In the genomic region with DNA sequence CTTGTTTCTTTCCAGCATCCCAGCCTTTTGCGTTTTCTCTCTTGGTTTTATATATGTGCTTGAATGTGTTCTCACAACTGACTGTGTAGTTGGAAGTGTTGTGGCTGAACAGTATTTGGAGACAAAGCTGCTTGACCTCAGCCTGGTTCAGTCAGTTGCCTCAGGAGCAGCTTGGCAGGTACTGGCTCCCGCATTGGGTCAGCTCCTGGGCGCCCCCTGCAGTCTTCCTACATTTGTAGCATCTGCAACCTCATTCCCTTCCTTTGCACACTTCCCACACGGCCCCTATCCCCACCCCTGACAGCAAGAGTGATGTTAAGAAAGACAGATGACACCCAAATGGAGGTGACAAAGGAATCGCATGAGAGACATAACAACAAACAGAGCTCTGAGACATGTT, we compare ENCODE assay signal across 9 mouse cellular contexts. TPM values are rescaled to one million over a fixed set of nuclear protein-coding genes. Genes with fewer than 3 reads are reported as not detected.
DNase-seq lines count a peak whose midpoint lies in the region; ATAC-seq and TF ChIP-seq lines count a peak whose summit lies in the region.
"Had no signal": no experiment of that assay in that cellular context is flagged by ENCODE, and none has a peak within 500 bp of the region (broad histone marks: within the 10 kb centered on the region; RNA-seq: fewer than 3 reads in every experiment).

No protein-coding gene starts in this region.

- WGBS in midbrain, embryonic 10.5 days, result 8% methylated on average over 5 of the region's 5 CpGs
- WGBS in midbrain, embryonic 16.5 days, result 12% methylated on average over 5 of the region's 5 CpGs
- WGBS in liver, embryonic 14.5 days (ENCODE audit: insufficient replicate concordance), result 4% methylated on average over 5 of the region's 5 CpGs

- no peaks in the 10 kb centered on the region for H3K36me3 ChIP-seq in midbrain, embryonic 10.5 days
- H3K36me3 ChIP-seq in midbrain, embryonic 16.5 days (ENCODE audit: control insufficient read depth, insufficient read depth, low read length), result no peaks in the 10 kb centered on the region
- no peaks in the 10 kb centered on the region for H3K36me3 ChIP-seq in liver, embryonic 14.5 days (replicated peaks; ENCODE audit: control insufficient read depth, insufficient read depth, low read depth)

- no peak overlapping the region for H3K4me2 ChIP-seq in midbrain, embryonic 16.5 days (ENCODE audit: low read length)
- H3K4me2 ChIP-seq in liver, embryonic 14.5 days (ENCODE audit: low read depth), result no peak overlapping the region

- H3K27me3 ChIP-seq in midbrain, embryonic 10.5 days (ENCODE audit: low read depth, poor library complexity, severe bottlenecking), result no peaks in the 10 kb centered on the region
- no peaks in the 10 kb centered on the region for H3K27me3 ChIP-seq in midbrain, embryonic 16.5 days (ENCODE audit: control insufficient read depth, insufficient read depth, low read depth, low read length)
- no peaks in the 10 kb centered on the region for H3K27me3 ChIP-seq in liver, embryonic 14.5 days (ENCODE audit: control insufficient read depth, insufficient read depth, low read length)

- intact Hi-C loops in gastrocnemius, adult 2 months (cut with DNase I), result loop anchor here (5.0 to 10.0 kb wide), 2 partner anchors 38 to 126 kb away; a partner anchor contains a TSS

- no peaks in the 10 kb centered on the region for H3K4me1 ChIP-seq in midbrain, embryonic 10.5 days
- no peaks in the 10 kb centered on the region for H3K4me1 ChIP-seq in midbrain, embryonic 16.5 days (ENCODE audit: control insufficient read depth, insufficient read depth, low read length)
- H3K4me1 ChIP-seq in liver, embryonic 14.5 days (replicated peaks; ENCODE audit: control insufficient read depth in 2 of 2, insufficient read depth in 2 of 2, low read length in 1 of 2), result peaks cover 0 to 5% of the 10 kb centered on the region in 2 experiments; a peak in 1 of 4 replicates

- ATAC-seq in midbrain, embryonic 16.5 days, result no peak
- 0 out of 2 replicates have a peak, but pooled peaks have one; percentile 16 for ATAC-seq in liver, embryonic 14.5 days (ENCODE audit: insufficient read depth)

- no peak overlapping the region for H3K27ac ChIP-seq in midbrain, embryonic 10.5 days (replicated peaks)
- H3K27ac ChIP-seq in midbrain, embryonic 16.5 days (ENCODE audit: low read length), result no peak overlapping the region
- no peak overlapping the region for H3K27ac ChIP-seq in gastrocnemius, adult 2 months
- H3K27ac ChIP-seq in liver, embryonic 14.5 days, result no peak overlapping the region

- no peak overlapping the region for H3K4me3 ChIP-seq in midbrain, embryonic 10.5 days
- H3K4me3 ChIP-seq in midbrain, embryonic 16.5 days (ENCODE audit: low read depth, low read length), result no peak overlapping the region
- H3K4me3 ChIP-seq in gastrocnemius, adult 2 months, result no peak overlapping the region
- H3K4me3 ChIP-seq in liver, embryonic 14.5 days (ENCODE audit: insufficient read depth in 1 of 2, low read depth in 2 of 2, low read length in 2 of 2), result no peak overlapping the region

- TF ChIP-seq CTCF in gastrocnemius, adult 2 months (IDR thresholded peaks at IDR 0.05), result peak; percentile 80
- TF ChIP-seq CTCF in liver, embryonic 14.5 days (IDR thresholded peaks at IDR 0.05; ENCODE audit: low read depth), result peak; percentile 91

- TF ChIP-seq EP300 in liver, embryonic 14.5 days (IDR thresholded peaks at IDR 0.05; ENCODE audit: low read depth), result no peak

- no peak overlapping the region for H3K9ac ChIP-seq in midbrain, embryonic 16.5 days (ENCODE audit: low read depth, low read length)
- H3K9ac ChIP-seq in liver, embryonic 14.5 days (replicated peaks), result no peak overlapping the region

- peak; percentile 53 for DNase-seq in midbrain, embryonic 10.5 days (ENCODE audit: low spot score)
- DNase-seq in cerebellum, adult 11 months, result peak; percentile 75
- peak; percentile 81 for DNase-seq in gastrocnemius, adult 2 months
- peak; percentile 78 to 93 for DNase-seq in kidney, postnatal 36 days
- no peak for DNase-seq in liver, embryonic 14.5 days (ENCODE audit: low read depth in 3 of 3, low spot score in 3 of 3)
- peak; percentile 13 for DNase-seq in retina, postnatal 7 days (ENCODE audit: low read depth, low spot score)
- DNase-seq in urinary bladder, postnatal 14 days (ENCODE audit: low spot score), result peak; percentile 72

- H3K9me3 ChIP-seq in midbrain, embryonic 10.5 days (replicated peaks), result no peaks in the 10 kb centered on the region
- H3K9me3 ChIP-seq in midbrain, embryonic 16.5 days (replicated peaks; ENCODE audit: control insufficient read depth, low read length, poor library complexity, severe bottlenecking), result no peaks in the 10 kb centered on the region
- no peaks in the 10 kb centered on the region for H3K9me3 ChIP-seq in liver, embryonic 14.5 days (ENCODE audit: control insufficient read depth, low read length)

RNA-seq across cellular contexts. Expression of a gene that starts 11.4 kb away (rescaled TPM):
- polyA plus RNA-seq in midbrain, embryonic 10.5 days (2016; fragmentation: Nextera tagmentation; extraction: Ambion mirVana), result 0.21 TPM in 1 of 2 replicates, not detected in the other
- not detected in 2 replicates for polyA plus RNA-seq in midbrain, embryonic 16.5 days (2015; fragmentation: Nextera tagmentation; extraction: Ambion mirVana)
- not detected for total RNA-seq in gastrocnemius, adult 2 months (2021)
- not detected in 2 replicates for polyA plus RNA-seq in liver, embryonic 14.5 days (2012; rRNA removed)
- polyA plus RNA-seq in liver, embryonic 14.5 days (2014; fragmentation: Nextera tagmentation; extraction: Ambion mirVana), result not detected in 2 replicates

RNA-seq across cellular contexts. Expression of a gene that starts 14.4 kb away (rescaled TPM):
- polyA plus RNA-seq in midbrain, embryonic 10.5 days (2016; fragmentation: Nextera tagmentation; extraction: Ambion mirVana), result 110 and 117 TPM in 2 replicates
- 81.9 and 82.8 TPM in 2 replicates for polyA plus RNA-seq in midbrain, embryonic 16.5 days (2015; fragmentation: Nextera tagmentation; extraction: Ambion mirVana)
- 10 to 100 TPM; 40.4 to 41.0 TPM for total RNA-seq in gastrocnemius, adult 2 months (2021)
- 27.4 and 31.5 TPM in 2 replicates for polyA plus RNA-seq in liver, embryonic 14.5 days (2012; rRNA removed)
- 43.2 and 47.7 TPM in 2 replicates for polyA plus RNA-seq in liver, embryonic 14.5 days (2014; fragmentation: Nextera tagmentation; extraction: Ambion mirVana)

RNA-seq across cellular contexts. Expression of a gene that starts 32.3 kb away (rescaled TPM):
- 11.3 and 11.4 TPM in 2 replicates for polyA plus RNA-seq in midbrain, embryonic 10.5 days (2016; fragmentation: Nextera tagmentation; extraction: Ambion mirVana)
- polyA plus RNA-seq in midbrain, embryonic 16.5 days (2015; fragmentation: Nextera tagmentation; extraction: Ambion mirVana), result 13.0 and 14.3 TPM in 2 replicates
- total RNA-seq in gastrocnemius, adult 2 months (2021), result 1 to 10 TPM; 5.8 to 7.9 TPM
- polyA plus RNA-seq in liver, embryonic 14.5 days (2012; rRNA removed), result 2.1 and 2.9 TPM in 2 replicates
- 2.3 TPM in 2 replicates for polyA plus RNA-seq in liver, embryonic 14.5 days (2014; fragmentation: Nextera tagmentation; extraction: Ambion mirVana)

RNA-seq across cellular contexts. Expression of a gene that starts 32.9 kb away (rescaled TPM):
- polyA plus RNA-seq in midbrain, embryonic 10.5 days (2016; fragmentation: Nextera tagmentation; extraction: Ambion mirVana), result 0.06 TPM in 1 of 2 replicates, not detected in the other
- 0.13 TPM in 1 of 2 replicates, not detected in the other for polyA plus RNA-seq in midbrain, embryonic 16.5 days (2015; fragmentation: Nextera tagmentation; extraction: Ambion mirVana)
- not detected for total RNA-seq in gastrocnemius, adult 2 months (2021)
- polyA plus RNA-seq in liver, embryonic 14.5 days (2012; rRNA removed), result 0.50 and 0.51 TPM in 2 replicates
- 0.34 and 0.69 TPM in 2 replicates for polyA plus RNA-seq in liver, embryonic 14.5 days (2014; fragmentation: Nextera tagmentation; extraction: Ambion mirVana)
- polyA plus RNA-seq: intestine, embryonic 14.5 days had no signal

RNA-seq across cellular contexts. Expression of a gene that starts 37.2 kb away (rescaled TPM):
- 299 and 324 TPM in 2 replicates for polyA plus RNA-seq in midbrain, embryonic 10.5 days (2016; fragmentation: Nextera tagmentation; extraction: Ambion mirVana)
- 418 and 435 TPM in 2 replicates for polyA plus RNA-seq in midbrain, embryonic 16.5 days (2015; fragmentation: Nextera tagmentation; extraction: Ambion mirVana)
- 10 to 100 TPM; 75.7 to 82.4 TPM for total RNA-seq in gastrocnemius, adult 2 months (2021)
- 299 and 365 TPM in 2 replicates for polyA plus RNA-seq in liver, embryonic 14.5 days (2012; rRNA removed)
- polyA plus RNA-seq in liver, embryonic 14.5 days (2014; fragmentation: Nextera tagmentation; extraction: Ambion mirVana), result 383 and 408 TPM in 2 replicates

Comparison
In these comparisons a context has a peak if more than half of its experiments do, and no peak if none do; other contexts are left out.
1. DNase-seq: peak in midbrain, embryonic 10.5 days (single experiment), cerebellum, adult 11 months (single experiment), gastrocnemius, adult 2 months (single experiment), kidney, postnatal 36 days (2 of 2), retina, postnatal 7 days (single experiment) and urinary bladder, postnatal 14 days (single experiment); none in liver, embryonic 14.5 days (0 of 3).